Mouse (Mus musculus) forebrain, embryonic 11.5 days (tissue): ENCODE data around the gene Pccb. TPM values are rescaled to one million over a fixed set of nuclear protein-coding genes. Genes with fewer than 3 reads are reported as not detected.

Experiments
- ATAC-seq: fragments of 200-750 bp; cut with Nextera tagmentation; replicated peaks from 2 replicates; pipeline ENCODE4 v1.8.0; 2017; ENCODE audit warnings: moderate TSS enrichment; ENCODE audit not compliant: low FRiP score
- DNase-seq: peaks from one replicate; pipeline ENCODE4 v3.0.0-alpha.2; 2017; ENCODE audit warnings: low spot score
- H3K27ac ChIP-seq: fragments of 300-500 bp; sonication (generic); 2 replicates; pipeline ENCODE4 v1.5.1; 2014; ENCODE audit warnings: low read depth, low read length
- H3K27me3 ChIP-seq: fragments of 300-500 bp; sonication (generic); 2 replicates; pipeline ENCODE4 v1.6.1; 2014; ENCODE audit warnings: mild to moderate bottlenecking, low read length, mixed read lengths; ENCODE audit not compliant: control insufficient read depth, insufficient read depth
- H3K36me3 ChIP-seq: fragments of 300-500 bp; sonication (generic); 2 replicates; pipeline ENCODE4 v1.6.1; 2014; ENCODE audit warnings: mild to moderate bottlenecking, low read length, moderate library complexity, mixed read lengths; ENCODE audit not compliant: control insufficient read depth, insufficient read depth
- H3K4me1 ChIP-seq: fragments of 300-500 bp; sonication (generic); replicated peaks from 2 replicates; pipeline ENCODE4 v1.6.1; 2014; ENCODE audit warnings: low read length, mixed read lengths; ENCODE audit not compliant: control insufficient read depth, insufficient read depth
- H3K4me2 ChIP-seq: fragments of 300-500 bp; sonication (generic); 2 replicates; pipeline ENCODE4 v1.6.1; 2014; ENCODE audit warnings: low read depth, mild to moderate bottlenecking, low read length, moderate library complexity, mixed read lengths; ENCODE audit not compliant: severe bottlenecking
- H3K4me3 ChIP-seq: fragments of 300-500 bp; sonication (generic); 2 replicates; pipeline ENCODE4 v1.5.1; 2014; ENCODE audit warnings: low read depth, low read length
- H3K9ac ChIP-seq: fragments of 300-500 bp; sonication (generic); 2 replicates; pipeline ENCODE4 v1.6.1; 2014; ENCODE audit warnings: low read length
- H3K9me3 ChIP-seq: fragments of 300-500 bp; sonication (generic); 2 replicates; pipeline ENCODE4 v1.6.1; 2016; ENCODE audit warnings: low read length, mixed read lengths; ENCODE audit not compliant: control insufficient read depth
- WGBS: fragments of 180-500 bp; shearing (Covaris S2); extraction: QIAGEN DNeasy Blood & Tissue Kit; methylation state at CpG from one replicate; pipeline ENCODE4 v1.1.7; 2014; 5-methylcytosine and 5-hydroxymethylcytosine counted together
- polyA plus RNA-seq: library from polyadenylated mRNA; unstranded; fragments of >200 nt; fragmentation: Nextera tagmentation; extraction: Ambion mirVana; gene quantifications from 2 replicates; pipeline ENCODE4 v1.2.1, GENCODE M21; 2014

Gene Pccb
- polyA plus RNA-seq, 1 experiment from 2014 or later = 14.4 TPM

- peak; percentile 80 for ATAC-seq
Measured at GRCm38 (mm10) chr9:100962903-100963427, 71.7 kb downstream of the Pccb start.

GRCm38 (mm10) chr9:100951481-100951880 lies 83.2 kb downstream of the Pccb start:
- H3K4me2 ChIP-seq = no peak overlapping the region
- DNase-seq = no peak
- no peaks in the 10 kb centered on the region for H3K9me3 ChIP-seq
- no peaks in the 10 kb centered on the region; the same call in 1 of the 2 replicates for H3K36me3 ChIP-seq
- no peak overlapping the region for H3K27ac ChIP-seq
- 85% methylated on average over 4 of the region's 4 CpGs for WGBS
- H3K4me3 ChIP-seq = no peak overlapping the region
- no peak for ATAC-seq
- H3K27me3 ChIP-seq = no peaks in the 10 kb centered on the region
- H3K9ac ChIP-seq = no peak overlapping the region
- H3K4me1 ChIP-seq = no peaks in the 10 kb centered on the region

More at GRCm38 (mm10) chr9:100962903-100963427, 71.7 kb downstream of the Pccb start:
- Histone ChIP-seq H3K9ac (no peak overlapping the region), H3K27me3 (no peaks in the 10 kb centered on the region), H3K4me1 (no peaks in the 10 kb centered on the region), H3K9me3 (no peaks in the 10 kb centered on the region), H3K4me3 (no peak overlapping the region), H3K4me2 (no peak overlapping the region), H3K27ac (no peak overlapping the region), H3K36me3 (no peaks in the 10 kb centered on the region)
- 57% methylated on average over 5 of the region's 5 CpGs for WGBS
- DNase-seq = no peak

GRCm38 (mm10) chr9:100944677-100945365 lies 89.9 kb downstream of the Pccb start:
- H3K36me3 ChIP-seq = no peaks in the 10 kb centered on the region; the same call in 1 of the 2 replicates
- no peaks in the 10 kb centered on the region for H3K4me1 ChIP-seq
- 92% methylated on average over 5 of the region's 5 CpGs for WGBS
- H3K4me2 ChIP-seq = no peak overlapping the region
- no peak for ATAC-seq
- no peaks in the 10 kb centered on the region for H3K9me3 ChIP-seq
- no peak for DNase-seq
- H3K27ac ChIP-seq = no peak overlapping the region
- no peak overlapping the region for H3K4me3 ChIP-seq
- no peak overlapping the region for H3K9ac ChIP-seq
- no peaks in the 10 kb centered on the region for H3K27me3 ChIP-seq

- no peak overlapping the region for H3K27ac ChIP-seq
- ATAC-seq (no peak), DNase-seq (no peak)
- WGBS = 45% methylated on average over 2 of the region's 2 CpGs
- H3K4me3 ChIP-seq = no peak overlapping the region
- no peaks in the 10 kb centered on the region for H3K27me3 ChIP-seq
- H3K9ac ChIP-seq = no peak overlapping the region
- H3K4me2 ChIP-seq = no peak overlapping the region
- no peaks in the 10 kb centered on the region for H3K9me3 ChIP-seq
- H3K36me3 ChIP-seq = no peaks in the 10 kb centered on the region; the same call in 1 of the 2 replicates
- H3K4me1 ChIP-seq = no peaks in the 10 kb centered on the region
Measured at GRCm38 (mm10) chr9:100942042-100942441, 92.7 kb downstream of the Pccb start.

Other genes starting within 250 kb of the Pccb start
- gene Msl2, start 39.2 kb upstream of the Pccb start, polyA plus RNA-seq = 5.6 and 6.2 TPM in 2 replicates
- gene Ppp2r3a, start 216.9 kb upstream of the Pccb start, polyA plus RNA-seq = 13.2 and 15.5 TPM in 2 replicates